Mouse (Mus musculus): ENCODE data around the gene Tbc1d5.
"Not testable (repeated sequence)": the region's sequence is repeated elsewhere in the genome, so short reads cannot be mapped to it uniquely, and the experiment has no call there.

Tbc1d5 gene

DNA sequence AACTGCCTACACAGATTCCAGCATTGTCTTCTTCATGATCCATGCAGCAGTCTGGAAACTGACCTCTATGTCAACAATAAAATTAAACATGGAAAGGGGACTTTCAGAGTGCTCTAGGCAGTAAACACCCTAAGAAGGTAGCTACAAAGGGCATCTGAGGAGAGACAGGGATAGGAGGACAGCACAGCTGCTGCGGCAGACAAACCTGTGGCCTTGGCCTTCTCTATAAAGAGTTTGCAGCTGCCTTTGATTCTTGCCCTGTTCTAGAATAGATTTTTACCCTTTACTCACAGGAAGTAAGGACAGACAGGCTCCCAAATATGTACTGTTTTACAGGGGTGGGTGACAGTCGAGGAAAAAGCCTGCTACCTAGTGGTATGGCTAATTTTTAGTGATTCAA is 440.7 kb downstream of the Tbc1d5 start:
- DNase-seq = no peak

DNA sequence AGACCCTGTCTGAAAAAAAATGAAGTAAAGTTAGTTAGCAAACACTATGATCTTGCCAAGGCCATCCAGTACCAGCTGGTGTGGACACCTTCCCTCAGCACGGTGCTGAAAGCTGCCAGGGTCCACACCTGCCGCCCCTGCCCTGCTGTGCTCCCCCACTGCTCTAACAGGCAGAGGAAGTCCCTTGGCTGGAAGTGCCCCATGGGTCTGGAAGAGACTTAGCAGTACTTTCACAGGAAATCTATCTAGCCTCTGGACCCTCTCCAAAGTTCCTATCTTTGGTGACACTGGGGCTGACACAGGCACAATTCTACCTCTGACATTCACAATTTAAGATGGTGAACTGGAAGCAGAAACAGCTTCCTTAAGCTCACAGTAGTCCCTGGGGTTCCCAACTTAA is 442.1 kb downstream of the Tbc1d5 start:
- DNase-seq = no peak

DNA sequence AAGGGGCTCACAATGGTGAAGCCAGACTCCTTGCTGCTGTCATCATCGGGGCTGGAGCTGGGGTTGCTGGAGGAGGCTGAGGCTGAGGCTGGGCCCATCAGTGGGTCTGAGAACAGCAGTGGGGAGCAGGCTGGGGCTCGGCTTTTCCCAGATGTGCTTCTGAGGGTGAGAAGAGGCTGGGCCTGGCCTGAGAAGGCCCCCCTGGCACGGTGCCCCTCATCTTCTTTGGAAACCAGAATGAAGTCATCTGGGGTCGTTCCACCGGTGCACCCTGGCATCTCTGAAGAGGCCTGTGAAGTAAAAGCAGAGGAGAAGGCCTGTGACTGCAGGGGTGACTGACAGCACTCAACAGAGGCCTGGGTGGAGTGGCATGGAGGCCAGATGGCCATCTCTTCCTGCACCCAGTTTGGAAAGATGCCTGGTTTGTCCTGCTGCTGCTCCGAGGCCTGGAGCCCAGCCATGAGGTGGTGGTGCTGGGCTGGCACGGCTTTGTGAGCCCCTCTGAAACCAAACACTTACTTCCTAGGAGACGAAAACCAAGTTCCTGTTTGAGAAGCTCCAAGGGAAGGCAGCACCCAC is 443.1 kb downstream of the Tbc1d5 start:
- no peak for DNase-seq

DNA sequence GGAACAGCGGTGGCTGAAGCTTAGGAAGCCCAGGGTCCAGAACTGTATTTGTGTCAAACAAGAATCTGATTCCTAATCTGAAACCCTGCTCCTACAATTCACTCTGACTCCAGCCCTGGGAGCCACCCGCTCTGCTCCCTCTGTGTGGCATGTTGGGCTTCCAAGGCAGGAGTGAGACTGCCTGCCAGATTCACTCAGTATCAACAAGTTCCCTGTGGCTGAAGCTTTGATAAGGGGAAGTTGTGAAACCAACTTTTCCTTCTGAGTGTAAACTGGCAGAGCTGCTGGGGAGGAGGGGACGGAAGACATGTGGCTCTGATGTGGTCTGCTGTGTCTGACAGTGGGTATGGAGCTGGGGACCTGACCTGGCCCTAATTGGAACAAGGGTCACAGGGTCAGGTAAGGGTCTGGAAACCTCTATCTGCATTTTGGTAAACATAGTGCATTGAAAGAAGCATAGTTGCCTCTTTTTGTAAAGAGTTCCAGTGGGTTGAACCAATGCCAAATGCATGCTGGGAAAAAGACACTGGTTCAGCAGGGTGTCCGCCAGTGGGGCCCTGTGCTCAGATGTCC is 443.7 kb downstream of the Tbc1d5 start:
- DNase-seq = no peak

DNA sequence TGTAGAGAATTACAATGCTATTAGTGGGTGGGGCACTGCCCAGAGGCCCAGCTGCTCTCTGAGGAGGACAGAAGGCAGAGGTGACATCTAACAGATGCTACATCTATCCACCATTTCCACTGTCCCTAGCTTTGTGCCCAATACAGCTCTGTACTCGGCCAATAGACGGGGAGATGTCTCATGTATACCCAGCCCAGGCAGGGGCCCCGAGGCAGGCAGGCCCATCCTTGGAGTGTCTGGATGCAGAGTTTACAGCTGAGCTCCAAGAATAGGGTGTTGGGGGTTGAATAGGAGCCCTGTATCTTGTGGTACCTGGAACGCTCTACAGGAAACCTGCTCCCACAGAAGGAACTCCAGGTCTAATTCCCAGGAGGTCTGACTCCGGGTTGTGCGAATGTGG is 444.4 kb downstream of the Tbc1d5 start:
- no peak for DNase-seq

DNA sequence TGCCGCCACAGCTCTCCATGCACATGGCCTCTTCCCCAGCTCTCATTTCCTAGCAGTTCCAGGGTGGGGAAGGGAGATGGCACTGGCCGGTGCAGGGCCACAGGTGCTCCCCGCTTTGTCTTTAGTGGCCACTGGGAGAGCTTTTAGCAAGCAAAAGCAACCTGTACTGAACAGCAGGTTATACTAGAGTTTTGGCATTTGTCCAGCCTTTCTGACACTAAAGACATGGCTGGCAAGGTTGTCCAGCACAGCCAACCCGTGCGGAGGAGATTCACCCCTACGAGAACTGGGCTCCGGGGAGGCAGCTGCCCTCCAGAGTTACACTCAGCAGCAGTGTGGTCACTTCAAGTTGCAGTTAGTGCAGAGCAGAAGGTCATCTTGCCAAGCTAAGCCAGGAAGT is 445.8 kb downstream of the Tbc1d5 start:
- DNase-seq = no peak

DNA sequence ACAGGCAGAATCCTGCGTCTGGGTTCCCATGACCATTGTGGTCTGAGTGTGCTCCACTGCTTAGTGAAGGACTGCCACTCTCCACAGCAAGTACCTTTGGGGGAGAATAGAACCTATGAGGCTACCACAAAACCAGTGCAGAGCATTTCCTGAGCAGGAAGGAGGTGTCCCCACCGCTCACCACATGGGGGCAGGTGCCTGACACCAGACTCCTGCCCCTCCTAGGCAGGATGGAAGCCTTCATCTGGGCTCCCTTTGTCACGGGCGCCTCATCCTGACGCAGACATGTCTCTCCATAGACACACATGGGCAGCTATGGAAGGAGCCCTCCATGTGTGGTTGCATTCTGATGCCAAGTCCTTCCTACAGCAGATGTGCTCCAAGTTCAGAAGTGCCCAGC is 447.3 kb downstream of the Tbc1d5 start:
- DNase-seq = peak; percentile 74

DNA sequence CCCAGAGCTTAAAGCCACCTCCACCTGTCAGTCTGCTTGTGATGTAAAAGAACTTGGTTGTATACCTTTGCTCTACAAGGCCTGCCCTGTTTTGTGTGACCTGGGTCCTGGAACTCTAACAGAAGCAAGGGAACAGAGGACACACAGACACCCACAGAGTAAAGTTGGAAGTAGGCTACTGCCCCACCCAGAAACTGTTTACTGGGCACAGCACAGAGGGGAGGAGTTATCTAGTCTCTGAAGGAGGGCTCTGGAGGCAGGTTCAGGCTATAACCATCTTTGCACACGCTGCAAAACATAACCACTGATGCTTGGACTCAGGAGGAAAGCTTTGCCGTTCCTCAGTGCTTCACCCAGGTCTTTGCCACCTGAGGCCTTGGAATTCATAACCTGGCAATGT is 448.3 kb downstream of the Tbc1d5 start:
- DNase-seq = no peak

DNA sequence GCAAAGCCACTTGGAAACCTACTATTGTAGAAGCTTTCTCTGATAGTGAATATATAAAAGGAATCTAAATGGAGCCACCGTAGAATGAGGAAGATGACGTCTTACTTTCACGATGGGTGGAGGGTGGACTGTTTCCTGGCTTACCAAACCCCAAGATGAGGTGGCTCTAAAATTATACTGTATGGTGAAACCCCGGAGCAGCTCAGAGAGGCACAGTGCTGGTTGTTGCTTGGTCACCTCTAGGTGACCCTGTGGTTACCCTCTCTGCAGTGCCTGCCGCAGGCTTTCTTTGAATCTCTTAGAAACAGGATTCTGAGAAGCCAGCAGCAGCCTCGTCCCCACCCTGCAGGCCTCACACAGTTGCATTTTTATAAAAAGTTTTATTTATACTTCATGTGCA is 449.6 kb downstream of the Tbc1d5 start:
- no peak for DNase-seq

DNA sequence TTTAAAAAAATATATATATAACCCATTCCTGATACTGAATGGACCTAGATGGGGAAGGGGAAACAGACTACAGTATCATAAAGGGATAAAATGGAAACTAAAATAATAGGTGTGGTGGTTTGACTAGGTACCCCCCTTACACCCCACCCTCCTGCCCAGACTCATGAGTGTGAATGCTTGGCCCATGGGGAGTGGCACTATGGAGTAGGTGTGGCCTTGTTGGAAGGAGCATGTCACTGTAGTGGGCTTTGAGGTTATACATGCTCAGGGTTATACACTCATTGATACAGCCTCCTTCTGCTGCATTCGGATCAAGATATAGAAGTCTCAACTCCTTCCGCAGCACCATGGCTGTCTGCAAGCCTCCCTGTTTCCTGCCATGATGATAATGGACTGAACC is 450.1 kb downstream of the Tbc1d5 start:
- DNase-seq = no peak

DNA sequence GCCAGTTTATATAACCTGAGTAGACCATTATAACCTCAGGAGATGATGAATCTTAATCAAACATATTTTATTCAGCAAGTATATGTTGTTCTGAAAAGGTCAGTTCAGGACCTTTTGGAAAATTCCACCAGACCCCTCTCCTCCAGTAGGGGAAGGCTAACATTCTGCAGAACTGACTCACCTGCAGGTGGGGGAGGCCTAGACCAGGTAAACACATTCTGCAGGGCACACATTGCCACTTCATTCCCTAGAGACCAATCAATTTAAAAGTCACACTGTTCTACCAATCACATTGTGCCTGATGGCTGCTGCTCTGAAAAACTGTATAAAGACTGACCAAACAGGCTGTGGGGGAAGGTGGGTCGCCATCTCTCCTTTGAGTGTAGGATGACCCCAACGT is 452.9 kb downstream of the Tbc1d5 start:
- DNase-seq = no peak

DNA sequence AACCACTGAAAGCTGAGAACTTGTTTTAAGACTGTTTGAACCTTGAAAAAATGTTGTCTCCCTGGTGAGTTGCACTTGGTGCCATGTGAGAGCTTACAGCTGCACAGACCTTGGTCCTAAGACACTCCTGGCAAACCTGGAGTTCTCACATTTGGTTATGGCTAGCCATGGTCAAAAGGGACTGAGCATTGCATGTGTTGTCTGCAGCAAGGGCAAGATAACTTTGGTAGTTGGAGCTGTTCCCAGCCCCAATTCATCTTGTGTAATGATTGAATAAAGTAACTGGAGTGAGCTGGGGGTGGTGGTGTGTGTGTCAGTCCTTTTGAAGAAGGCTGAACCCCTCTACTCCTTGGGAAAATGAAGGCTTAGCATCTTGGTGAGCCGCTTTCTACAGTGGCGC is 454.8 kb downstream of the Tbc1d5 start:
- no peak for DNase-seq

DNA sequence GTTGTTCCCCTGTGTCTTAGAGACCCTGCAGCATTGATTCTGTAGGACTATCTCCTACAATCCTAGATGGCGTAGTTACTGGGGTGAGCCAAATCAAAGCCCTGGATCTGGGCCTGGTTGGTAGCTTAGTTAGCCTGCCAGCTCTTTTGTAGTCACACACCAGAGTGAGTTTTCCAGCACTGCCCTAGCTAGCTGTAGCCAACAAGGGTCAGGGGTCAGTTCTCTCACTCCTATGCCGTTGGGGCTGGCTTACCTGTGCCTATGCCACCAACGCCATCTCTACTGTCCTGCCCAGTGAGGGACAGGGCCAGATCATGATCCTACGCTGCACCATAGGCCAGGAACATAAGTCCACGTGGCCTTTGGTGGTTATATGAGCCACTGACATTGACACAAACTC is 461.6 kb downstream of the Tbc1d5 start:
- no peak for DNase-seq

DNA sequence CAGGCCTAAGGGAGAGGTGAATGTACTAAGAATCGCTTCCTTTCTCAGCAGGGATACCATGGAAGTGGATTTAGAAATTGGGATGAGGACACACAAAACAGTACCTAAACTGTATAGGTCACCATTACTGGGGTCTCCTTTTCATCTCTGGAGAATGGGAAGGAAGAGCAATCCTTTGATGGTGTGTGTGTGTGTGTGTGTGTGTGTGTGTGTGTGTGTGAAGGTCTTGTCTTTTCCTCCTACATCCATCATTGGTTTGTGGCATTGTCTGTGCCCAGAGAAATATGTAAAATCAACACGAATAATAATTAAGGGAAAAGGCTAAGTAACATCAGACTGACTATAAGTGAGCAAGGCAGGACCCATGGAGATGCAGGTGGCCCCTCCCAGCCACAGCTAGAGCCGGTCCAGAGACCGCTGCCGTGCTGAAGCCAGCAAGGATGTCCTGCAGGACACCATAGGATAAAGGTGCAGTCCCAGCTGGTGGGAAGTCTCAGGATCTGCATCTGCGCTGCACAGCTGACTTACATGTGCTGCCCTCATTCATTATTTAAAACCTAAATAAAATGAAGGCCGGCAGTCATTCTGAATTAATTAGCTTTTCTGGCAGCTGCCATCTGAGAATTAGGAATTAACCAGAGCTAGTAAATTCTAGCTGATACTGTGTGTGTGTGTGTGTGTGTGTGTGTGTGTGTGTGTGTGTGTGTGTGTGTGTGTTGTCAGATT is 468.5 kb downstream of the Tbc1d5 start:
- no peak for DNase-seq

DNA sequence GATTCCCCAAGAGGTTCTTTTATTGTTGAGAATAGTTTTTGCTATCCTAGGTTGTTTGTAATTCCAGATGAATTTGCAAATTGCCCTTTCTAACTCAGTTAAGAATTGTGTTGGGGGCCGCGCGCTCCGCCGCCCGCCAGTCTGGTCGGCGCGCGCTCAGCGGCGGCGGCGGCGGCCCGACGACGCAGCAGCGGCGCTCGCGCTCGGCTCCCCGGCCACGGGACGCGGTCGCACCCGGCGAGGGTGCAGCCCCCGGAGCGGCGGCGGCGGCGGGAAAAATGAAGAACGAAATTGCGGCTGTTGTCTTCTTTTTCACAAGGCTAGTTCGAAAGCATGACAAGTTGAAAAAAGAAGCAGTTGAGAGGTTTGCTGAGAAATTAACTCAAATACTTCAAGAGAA is 480.7 kb downstream of the Tbc1d5 start:
- not testable (repeated sequence) for DNase-seq

DNA sequence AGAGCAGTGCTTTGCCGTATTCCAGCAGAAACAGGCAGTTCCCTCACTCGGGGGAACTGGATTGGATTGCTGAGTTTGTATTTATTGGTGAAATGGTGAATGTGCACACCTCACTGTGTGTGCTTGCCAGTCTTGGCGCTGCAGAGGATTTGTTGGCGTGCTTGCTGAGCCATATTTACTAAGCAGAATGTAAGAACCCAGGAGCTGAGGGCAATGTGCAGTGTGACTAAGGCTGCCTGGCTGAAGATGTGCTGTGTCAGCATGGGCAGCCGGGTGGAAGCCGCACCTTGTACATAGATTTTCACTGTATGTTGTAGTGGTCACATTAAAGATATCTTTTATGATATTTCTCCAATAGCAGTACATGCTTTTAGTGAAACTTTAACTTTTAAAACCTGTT is 491.0 kb downstream of the Tbc1d5 start:
- DNase-seq = no peak

DNA sequence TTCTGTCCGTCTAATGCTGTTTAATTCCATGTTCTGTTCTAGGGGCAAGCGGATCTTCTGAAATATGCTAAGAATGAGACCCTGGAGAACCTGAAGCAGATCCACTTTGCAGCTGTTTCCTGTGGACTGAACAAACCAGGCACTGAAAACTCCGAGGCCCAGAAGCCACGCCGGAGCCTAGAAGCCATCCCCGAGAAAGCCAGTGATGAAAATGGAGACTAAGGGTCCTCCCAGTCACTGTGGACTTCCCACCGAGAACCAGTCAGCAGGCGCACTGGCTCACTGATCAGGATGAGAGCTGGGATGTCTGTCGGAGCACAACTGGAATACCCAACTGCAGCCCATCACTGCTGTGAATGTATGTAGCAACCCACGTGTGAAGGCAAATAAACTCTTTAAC is 491.5 kb downstream of the Tbc1d5 start:
- DNase-seq = no peak

DNA sequence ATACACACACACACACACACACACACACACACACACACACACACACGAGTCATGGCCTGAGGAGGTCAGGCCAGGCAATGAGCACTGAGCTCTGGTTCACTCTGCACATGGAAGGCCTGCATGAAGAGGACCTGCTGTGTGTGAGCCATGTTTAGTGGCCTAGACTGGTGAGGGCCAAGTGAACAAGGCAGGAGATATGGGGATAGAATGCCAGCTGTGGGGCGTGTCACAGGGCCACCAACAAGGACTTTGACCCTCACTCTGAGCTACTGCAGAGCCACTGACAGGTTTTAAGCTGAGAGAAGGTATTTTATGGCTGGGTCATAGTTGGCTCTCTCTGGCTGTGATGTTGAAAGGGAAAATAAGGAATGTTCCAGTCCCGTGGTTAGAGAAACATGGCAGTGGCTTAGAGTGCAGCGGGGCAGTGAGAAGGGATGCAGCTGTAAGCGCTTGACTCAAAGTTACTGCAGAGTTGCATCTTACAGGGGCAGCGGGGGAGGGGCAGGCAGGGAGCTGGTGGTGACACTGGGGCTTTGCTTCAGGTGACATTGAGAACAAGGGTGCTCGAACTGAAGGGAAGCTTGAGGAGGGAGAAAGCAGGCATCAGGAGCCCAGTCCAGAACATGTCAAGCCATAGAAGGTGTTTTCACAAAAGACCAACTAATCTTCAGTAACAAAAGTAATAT is 494.0 kb downstream of the Tbc1d5 start:
- peak; percentile 63 for DNase-seq

Measured in thymus, postnatal 4 days (tissue).